Mouse (Mus musculus): ENCODE data around the gene Rbfox3. TPM values are rescaled to one million over a fixed set of nuclear protein-coding genes. Genes with fewer than 3 reads are reported as not detected.

The Rbfox3 gene
- polyA plus RNA-seq, 1 experiment, result 0.19 TPM

- peaks cover 8% of the 10 kb centered on the region; the same call in 1 of the 2 replicates for H3K27me3 ChIP-seq (ENCODE audit: control insufficient read depth, insufficient read depth, low read length)
- H3K4me3 ChIP-seq (ENCODE audit: low read depth, low read length), result no peak overlapping the region
- no peak overlapping the region for H3K27ac ChIP-seq (ENCODE audit: insufficient read depth, low read depth, low read length)
- WGBS, result 87% methylated on average over 6 of the region's 6 CpGs
- H3K36me3 ChIP-seq (ENCODE audit: control insufficient read depth, insufficient read depth, low read length), result no peaks in the 10 kb centered on the region
- TF ChIP-seq CTCF (IDR thresholded peaks at IDR 0.05; ENCODE audit: extremely low read depth, insufficient read length, insufficient replicate concordance, low read depth, low read length) (no peak), POLR2A (IDR thresholded peaks at IDR 0.05; ENCODE audit: low read depth, low read length) (no peak)
- peaks cover 6% of the 10 kb centered on the region for H3K4me1 ChIP-seq (ENCODE audit: control insufficient read depth, insufficient read depth, insufficient read length, low read length)
These were observed 404.3 kb downstream of the Rbfox3 start for GRCm38 (mm10) chr11:118507095-118507494.

GRCm38 (mm10) chr11:118504180-118504454 lies 407.3 kb downstream of the Rbfox3 start:
- peaks cover 8% of the 10 kb centered on the region; the same call in 1 of the 2 replicates for H3K27me3 ChIP-seq (ENCODE audit: control insufficient read depth, insufficient read depth, low read length)
- TF ChIP-seq POLR2A (IDR thresholded peaks at IDR 0.05; ENCODE audit: low read depth, low read length) (no peak), CTCF (IDR thresholded peaks at IDR 0.05; ENCODE audit: extremely low read depth, insufficient read length, insufficient replicate concordance, low read depth, low read length) (no peak)
- 69% methylated on average over 5 of the region's 5 CpGs for WGBS

GRCm38 (mm10) chr11:118503418-118504179 lies 407.8 kb downstream of the Rbfox3 start:
- Histone ChIP-seq H3K4me3 (ENCODE audit: low read depth, low read length) (no peak overlapping the region), H3K36me3 (ENCODE audit: control insufficient read depth, insufficient read depth, low read length) (no peaks in the 10 kb centered on the region), H3K4me1 (ENCODE audit: control insufficient read depth, insufficient read depth, insufficient read length, low read length) (no peaks in the 10 kb centered on the region), H3K27me3 (ENCODE audit: control insufficient read depth, insufficient read depth, low read length) (peaks cover 8% of the 10 kb centered on the region; the same call in 1 of the 2 replicates), H3K27ac (ENCODE audit: insufficient read depth, low read depth, low read length) (no peak overlapping the region)
- TF ChIP-seq CTCF (IDR thresholded peaks at IDR 0.05; ENCODE audit: extremely low read depth, insufficient read length, insufficient replicate concordance, low read depth, low read length) (no peak), POLR2A (IDR thresholded peaks at IDR 0.05; ENCODE audit: low read depth, low read length) (no peak)
- WGBS, result 23% methylated on average over 34 of the region's 34 CpGs

More at GRCm38 (mm10) chr11:118504180-118504454, 407.3 kb downstream of the Rbfox3 start:
- Histone ChIP-seq H3K36me3 (ENCODE audit: control insufficient read depth, insufficient read depth, low read length) (no peaks in the 10 kb centered on the region), H3K27ac (ENCODE audit: insufficient read depth, low read depth, low read length) (no peak overlapping the region), H3K4me3 (ENCODE audit: low read depth, low read length) (no peak overlapping the region), H3K4me1 (ENCODE audit: control insufficient read depth, insufficient read depth, insufficient read length, low read length) (no peaks in the 10 kb centered on the region)

- 44% methylated on average over 6 of the region's 6 CpGs for WGBS
- Histone ChIP-seq H3K4me3 (ENCODE audit: low read depth, low read length) (no peak overlapping the region), H3K27ac (ENCODE audit: insufficient read depth, low read depth, low read length) (no peak overlapping the region), H3K4me1 (ENCODE audit: control insufficient read depth, insufficient read depth, insufficient read length, low read length) (no peaks in the 10 kb centered on the region), H3K27me3 (ENCODE audit: control insufficient read depth, insufficient read depth, low read length) (peaks cover 8% of the 10 kb centered on the region; the same call in 1 of the 2 replicates), H3K36me3 (ENCODE audit: control insufficient read depth, insufficient read depth, low read length) (no peaks in the 10 kb centered on the region)
- TF ChIP-seq CTCF (IDR thresholded peaks at IDR 0.05; ENCODE audit: extremely low read depth, insufficient read length, insufficient replicate concordance, low read depth, low read length) (no peak), POLR2A (IDR thresholded peaks at IDR 0.05; ENCODE audit: low read depth, low read length) (no peak)
These were observed 408.4 kb downstream of the Rbfox3 start for GRCm38 (mm10) chr11:118502990-118503389.

GRCm38 (mm10) chr11:118496066-118496689 lies 415.2 kb downstream of the Rbfox3 start:
- 42% methylated on average over 20 of the region's 20 CpGs for WGBS

GRCm38 (mm10) chr11:118495065-118495464 lies 416.3 kb downstream of the Rbfox3 start:
- WGBS, result 74% methylated on average over 5 of the region's 5 CpGs
- no peak overlapping the region for H3K4me3 ChIP-seq (ENCODE audit: low read depth, low read length)
- H3K4me1 ChIP-seq (ENCODE audit: control insufficient read depth, insufficient read depth, insufficient read length, low read length), result peaks cover 2% of the 10 kb centered on the region
- no peak for TF ChIP-seq POLR2A (IDR thresholded peaks at IDR 0.05; ENCODE audit: low read depth, low read length)
- TF ChIP-seq CTCF (IDR thresholded peaks at IDR 0.05; ENCODE audit: extremely low read depth, insufficient read length, insufficient replicate concordance, low read depth, low read length), result no peak
- H3K27ac ChIP-seq (ENCODE audit: insufficient read depth, low read depth, low read length), result no peak overlapping the region
- no peaks in the 10 kb centered on the region for H3K36me3 ChIP-seq (ENCODE audit: control insufficient read depth, insufficient read depth, low read length)
- H3K27me3 ChIP-seq (ENCODE audit: control insufficient read depth, insufficient read depth, low read length), result no peaks in the 10 kb centered on the region

More at GRCm38 (mm10) chr11:118496066-118496689, 415.2 kb downstream of the Rbfox3 start:
- Histone ChIP-seq H3K36me3 (ENCODE audit: control insufficient read depth, insufficient read depth, low read length) (no peaks in the 10 kb centered on the region), H3K4me3 (ENCODE audit: low read depth, low read length) (no peak overlapping the region), H3K4me1 (ENCODE audit: control insufficient read depth, insufficient read depth, insufficient read length, low read length) (peaks cover 2% of the 10 kb centered on the region), H3K27me3 (ENCODE audit: control insufficient read depth, insufficient read depth, low read length) (no peaks in the 10 kb centered on the region), H3K27ac (ENCODE audit: insufficient read depth, low read depth, low read length) (no peak overlapping the region)
- TF ChIP-seq CTCF (IDR thresholded peaks at IDR 0.05; ENCODE audit: extremely low read depth, insufficient read length, insufficient replicate concordance, low read depth, low read length) (no peak), POLR2A (IDR thresholded peaks at IDR 0.05; ENCODE audit: low read depth, low read length) (no peak)

- no peaks in the 10 kb centered on the region for H3K36me3 ChIP-seq (ENCODE audit: control insufficient read depth, insufficient read depth, low read length)
- 83% methylated on average over 12 of the region's 12 CpGs for WGBS
- no peak overlapping the region for H3K4me3 ChIP-seq (ENCODE audit: low read depth, low read length)
- H3K27ac ChIP-seq (ENCODE audit: insufficient read depth, low read depth, low read length), result no peak overlapping the region
- TF ChIP-seq CTCF (IDR thresholded peaks at IDR 0.05; ENCODE audit: extremely low read depth, insufficient read length, insufficient replicate concordance, low read depth, low read length) (no peak), POLR2A (IDR thresholded peaks at IDR 0.05; ENCODE audit: low read depth, low read length) (no peak)
- no peaks in the 10 kb centered on the region for H3K27me3 ChIP-seq (ENCODE audit: control insufficient read depth, insufficient read depth, low read length)
- peaks cover 2% of the 10 kb centered on the region for H3K4me1 ChIP-seq (ENCODE audit: control insufficient read depth, insufficient read depth, insufficient read length, low read length)
These were observed 417.2 kb downstream of the Rbfox3 start for GRCm38 (mm10) chr11:118494001-118494737.

All from small intestine, adult 2 months (tissue).